Mouse (Mus musculus): Measurements from ENCODE around the gene Rnf215.
"Not testable (repeated sequence)": the region's sequence is repeated elsewhere in the genome, so short reads cannot be mapped to it uniquely, and the experiment has no call there.

Rnf215 gene

DNA sequence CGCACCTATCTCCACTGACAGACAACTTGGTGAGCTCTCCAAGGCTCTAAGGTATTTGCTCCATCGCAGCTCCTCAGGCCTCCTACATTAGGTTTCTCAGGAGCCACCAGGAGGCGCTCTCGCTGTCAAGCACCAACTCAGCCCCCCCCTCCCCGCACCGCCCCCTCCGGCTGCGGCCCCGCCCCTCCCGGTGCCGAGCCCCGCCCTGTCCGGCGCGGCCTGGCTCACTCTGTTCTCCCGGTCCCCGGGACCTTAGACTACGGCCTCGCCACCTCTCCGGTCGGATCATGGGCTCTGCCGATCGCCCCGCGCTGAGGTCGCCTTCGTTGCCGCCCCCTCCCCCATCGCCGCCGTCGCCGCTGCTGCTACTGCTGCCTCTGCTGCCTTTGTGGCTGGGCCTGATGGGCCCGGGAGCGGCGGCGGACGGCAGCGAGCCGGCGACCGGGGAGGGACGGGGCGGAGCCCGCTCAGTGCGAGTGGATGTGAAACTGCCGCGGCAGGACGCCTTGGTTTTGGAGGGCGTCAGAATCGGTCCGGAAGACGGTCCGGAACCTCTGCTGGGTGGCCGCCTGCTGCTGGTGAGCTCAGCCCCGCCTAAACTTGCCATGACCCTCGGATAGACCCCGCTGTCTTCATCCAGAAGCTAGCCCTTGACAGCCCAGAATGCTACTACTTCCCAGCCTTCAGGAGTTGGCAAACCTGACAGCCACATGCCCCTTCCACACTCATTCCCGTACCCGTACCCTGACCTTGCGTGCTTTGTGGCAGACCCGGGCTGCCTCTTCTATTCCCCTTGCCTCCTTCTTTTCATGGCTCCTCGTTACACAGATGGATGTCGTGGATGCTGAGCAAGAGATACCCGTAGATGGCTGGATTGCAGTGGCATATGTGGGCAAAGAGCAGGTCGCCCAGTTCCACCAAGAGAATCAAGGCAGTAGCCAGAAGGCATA, at the start of gene Rnf215:
TSS of gene Rnf215 (plus strand) at position 217 of the 950 bp plus-strand sequence.
- peak; percentile 84 for DNase-seq

GRCm38 (mm10) chr11:4086246-4086645, 48.8 kb upstream of the Rnf215 start:
- DNase-seq, result no peak

GRCm38 (mm10) chr11:4087267-4087666, 47.7 kb upstream of the Rnf215 start:
- no peak for DNase-seq

DNA sequence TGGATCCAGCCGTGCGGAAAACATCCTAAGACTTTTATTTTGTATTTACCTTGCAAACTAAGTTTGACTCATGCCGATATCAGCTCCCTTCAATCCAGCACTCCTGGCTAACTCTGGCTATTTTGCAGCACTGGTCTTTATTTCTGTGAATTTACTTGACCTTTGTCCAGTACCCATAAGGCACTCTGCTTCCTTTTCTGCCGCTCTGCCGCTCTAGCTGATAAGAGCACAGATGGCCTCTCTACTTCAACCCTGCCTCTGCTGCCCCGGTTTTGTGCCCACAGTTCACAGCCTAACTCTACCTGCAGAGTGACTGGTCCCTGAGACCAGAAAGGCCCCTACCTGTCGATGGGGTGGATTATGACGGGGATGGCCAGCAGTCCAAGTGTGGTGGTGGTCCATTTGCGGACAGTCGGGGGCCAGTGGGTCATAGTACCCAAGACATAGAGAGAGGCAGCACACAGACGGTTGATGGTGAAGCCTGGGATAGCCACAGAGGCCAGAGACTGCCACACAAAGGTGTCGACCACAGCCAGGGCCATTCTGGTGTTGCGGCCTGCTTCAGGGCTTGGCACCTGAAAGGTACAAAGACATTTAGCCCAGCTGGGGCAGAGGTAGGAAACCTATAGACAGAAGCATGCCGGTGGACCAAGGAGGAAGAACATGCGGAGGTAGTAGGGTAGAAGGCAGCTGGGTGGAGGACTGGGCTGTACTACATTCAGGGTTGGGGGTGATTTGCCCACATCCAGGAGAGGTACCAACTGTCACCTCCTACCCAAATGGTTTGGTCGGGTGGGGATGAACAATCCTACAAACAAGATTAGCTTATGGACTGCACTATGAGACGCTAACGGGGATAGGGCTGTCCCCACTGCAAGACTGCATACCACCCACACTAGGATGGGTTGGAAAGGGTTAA, 41.3 kb upstream of the Rnf215 start:
- DNase-seq, result peak; percentile 55

DNA sequence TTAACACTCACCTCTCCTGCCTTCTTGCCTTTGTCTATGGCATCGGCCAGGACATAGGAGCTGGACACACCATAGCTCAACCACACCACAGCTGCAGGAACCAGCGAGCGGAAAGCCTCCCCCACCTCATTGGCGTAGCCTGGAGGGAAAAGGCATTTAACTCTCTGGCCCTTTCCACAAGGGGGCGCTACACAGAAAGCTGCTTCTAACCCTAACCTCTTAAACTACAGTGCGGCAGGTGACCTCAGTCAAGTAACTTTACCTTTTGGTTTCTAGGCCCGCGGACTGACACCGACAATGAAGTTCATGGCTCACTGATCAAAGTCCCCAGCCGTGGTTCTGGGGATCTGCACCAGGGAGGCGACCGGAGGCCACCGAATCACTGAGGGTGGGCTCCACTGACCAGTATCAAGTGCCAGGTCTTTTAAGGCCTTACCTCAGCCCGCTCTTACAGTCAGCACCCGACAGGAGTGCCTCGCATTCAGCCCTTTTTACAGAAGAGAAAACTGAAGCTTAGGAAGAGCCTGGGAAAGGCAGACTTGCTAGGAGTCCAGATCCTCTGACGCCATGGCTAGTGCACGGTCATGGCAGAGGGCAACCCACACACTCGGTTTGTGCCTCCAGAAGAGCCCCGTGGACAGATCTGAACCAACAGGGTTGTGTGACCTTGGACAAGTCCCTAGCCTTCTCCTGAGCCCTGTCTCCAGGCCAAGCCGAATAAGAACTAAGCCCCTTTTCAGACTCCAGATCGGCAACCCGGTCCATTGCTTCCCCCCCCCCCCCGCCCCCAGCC, 40.4 kb upstream of the Rnf215 start:
- peak; percentile 67 for DNase-seq

- peak; percentile 75 for DNase-seq
These were observed 39.6 kb upstream of the Rnf215 start, which contains the start of gene Mtfp1 for GRCm38 (mm10) chr11:4095171-4096053. Gene Mtfp1 (minus strand): TSS chr11:4095445.

GRCm38 (mm10) chr11:4096054-4096984, 38.7 kb upstream of the Rnf215 start:
- DNase-seq, result peak; percentile 99

GRCm38 (mm10) chr11:4097091-4097621, 37.8 kb upstream of the Rnf215 start:
- DNase-seq, result peak; percentile 69

GRCm38 (mm10) chr11:4098120-4098519, 36.9 kb upstream of the Rnf215 start:
- DNase-seq, result peak; percentile 46

- DNase-seq, result no peak
These were observed 36.2 kb upstream of the Rnf215 start for GRCm38 (mm10) chr11:4098816-4099215.

DNA sequence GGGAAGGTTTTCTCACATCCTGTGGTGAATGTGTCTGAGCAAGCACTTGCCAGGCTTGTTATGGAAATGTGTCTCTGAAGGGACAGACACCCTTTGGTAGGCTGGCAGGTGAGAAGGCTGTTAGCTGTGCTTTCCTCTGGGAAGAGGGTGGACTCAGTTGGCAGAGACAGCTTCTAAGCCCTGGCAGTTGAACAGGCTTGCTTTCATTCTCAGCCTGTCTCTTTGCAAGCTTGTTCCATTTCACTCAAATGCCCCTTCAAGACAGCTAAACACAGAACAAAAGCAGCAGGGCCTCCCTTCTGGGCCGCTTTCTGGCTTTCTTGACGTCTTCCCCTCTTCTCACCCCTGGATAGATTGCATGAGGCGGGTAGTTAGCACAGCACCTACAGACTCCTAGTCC, 35.6 kb upstream of the Rnf215 start:
- DNase-seq, result peak; percentile 25

GRCm38 (mm10) chr11:4101851-4102250, 33.2 kb upstream of the Rnf215 start:
- no peak for DNase-seq

- DNase-seq, result no peak
These were observed 31.5 kb upstream of the Rnf215 start for GRCm38 (mm10) chr11:4103522-4103921.

DNA sequence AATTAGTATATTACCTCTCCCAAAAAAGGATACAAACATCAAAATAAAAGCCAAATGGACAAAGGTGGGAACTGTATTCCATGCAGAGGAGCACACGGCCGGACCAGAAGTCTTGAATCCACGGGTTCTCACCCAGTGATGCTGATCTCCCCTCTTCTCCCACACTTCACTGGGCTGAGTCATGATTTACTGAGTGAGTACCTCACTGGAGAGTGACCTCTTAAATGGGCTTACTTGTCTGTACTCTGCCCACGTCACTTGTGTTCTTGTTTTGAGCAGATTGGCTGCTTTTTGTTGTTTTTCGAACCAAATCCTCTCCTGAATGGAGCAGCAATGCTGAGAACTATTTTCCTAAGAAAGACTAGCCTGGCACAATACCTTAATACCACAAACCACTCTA, 30.0 kb upstream of the Rnf215 start:
- DNase-seq, result no peak

GRCm38 (mm10) chr11:4105444-4105843, 29.6 kb upstream of the Rnf215 start:
- no peak for DNase-seq

- not testable (repeated sequence) for DNase-seq
These were observed 27.1 kb upstream of the Rnf215 start for GRCm38 (mm10) chr11:4107901-4108300.

- DNase-seq, result no peak
These were observed 26.3 kb upstream of the Rnf215 start for GRCm38 (mm10) chr11:4108691-4109090.

DNA sequence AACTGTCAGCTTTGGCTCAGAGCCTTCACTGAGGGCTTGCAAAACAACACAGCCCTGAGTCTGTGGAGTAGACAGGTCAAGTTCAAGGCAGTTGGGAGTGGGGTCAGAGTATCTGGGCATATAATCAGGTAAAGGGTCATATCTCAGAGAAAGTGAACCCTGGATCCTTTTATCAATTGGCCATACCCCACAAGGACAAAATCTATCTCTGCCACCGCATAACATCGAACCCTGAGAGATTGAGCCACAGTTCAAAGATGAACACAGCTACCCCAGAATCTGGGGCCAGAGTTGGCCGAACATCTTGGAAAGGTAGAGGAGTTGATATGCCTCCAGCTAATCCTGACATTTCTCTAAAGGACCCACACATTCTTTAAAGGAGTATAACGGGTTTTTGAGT, 23.0 kb upstream of the Rnf215 start:
- DNase-seq, result no peak

DNA sequence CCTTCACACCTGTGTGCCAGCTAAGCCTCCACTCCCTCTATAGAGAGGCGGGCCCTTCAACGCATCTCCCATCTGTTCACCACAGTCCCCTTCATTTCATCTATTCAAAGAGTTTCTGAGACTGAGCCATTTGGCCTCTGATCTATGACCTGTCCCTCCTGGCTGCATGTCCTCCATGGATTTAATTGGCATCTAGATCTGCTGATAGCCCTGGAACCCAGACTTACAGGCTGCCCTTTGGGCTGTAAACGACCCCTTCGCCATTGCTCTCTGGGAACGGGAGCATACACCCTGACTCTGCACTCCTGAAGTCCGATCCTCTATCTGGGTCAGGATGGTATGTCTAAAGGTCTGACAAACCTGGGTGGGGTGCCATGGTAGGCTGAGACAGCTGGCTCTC, 22.1 kb upstream of the Rnf215 start:
- DNase-seq, result no peak

DNA sequence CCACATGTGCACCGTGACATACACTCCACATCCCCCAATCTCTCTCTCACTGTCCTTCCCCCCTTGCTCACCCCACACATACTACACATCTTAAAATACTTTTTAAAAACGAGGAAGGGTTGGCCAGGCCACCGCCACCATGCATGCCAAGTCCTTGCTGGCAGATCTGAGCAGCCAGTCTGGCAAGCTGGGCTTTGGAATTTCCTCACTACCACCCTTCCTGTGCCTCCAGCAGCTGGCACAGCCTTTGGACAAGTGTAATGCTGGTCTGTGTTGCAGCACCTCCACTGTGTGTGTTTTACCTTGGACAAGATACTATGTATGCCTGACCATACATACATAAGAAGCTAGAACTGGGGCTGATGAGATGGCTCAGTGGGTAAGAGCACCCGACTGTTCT, 21.5 kb upstream of the Rnf215 start:
- no peak for DNase-seq
